Mouse (Mus musculus): Measurements from ENCODE around the gene Bcam.

The Bcam gene

DNA sequence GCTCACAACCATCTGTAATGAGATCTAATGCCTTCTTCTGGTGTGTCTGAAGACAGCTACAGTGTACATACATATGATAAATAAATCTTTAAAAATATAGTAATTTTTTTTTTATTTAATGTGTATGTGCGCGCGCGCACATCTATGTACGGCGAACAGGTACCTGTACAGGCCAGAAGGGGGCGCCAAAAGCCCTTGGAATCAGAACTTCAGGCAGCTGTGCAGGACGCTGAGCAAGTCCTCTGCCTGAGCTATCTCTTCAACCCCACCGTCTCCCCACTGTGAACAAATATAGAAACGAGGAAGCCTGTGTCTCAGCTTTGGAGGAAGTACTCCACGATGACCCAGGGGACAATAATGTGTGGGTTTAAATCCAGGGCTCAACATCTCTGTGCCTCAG is 30.5 kb downstream of the Bcam start:
- in situ Hi-C loops (cut with MboI; ENCODE audit: unreplicated experiment in 2 of 2) = no loop called here

DNA sequence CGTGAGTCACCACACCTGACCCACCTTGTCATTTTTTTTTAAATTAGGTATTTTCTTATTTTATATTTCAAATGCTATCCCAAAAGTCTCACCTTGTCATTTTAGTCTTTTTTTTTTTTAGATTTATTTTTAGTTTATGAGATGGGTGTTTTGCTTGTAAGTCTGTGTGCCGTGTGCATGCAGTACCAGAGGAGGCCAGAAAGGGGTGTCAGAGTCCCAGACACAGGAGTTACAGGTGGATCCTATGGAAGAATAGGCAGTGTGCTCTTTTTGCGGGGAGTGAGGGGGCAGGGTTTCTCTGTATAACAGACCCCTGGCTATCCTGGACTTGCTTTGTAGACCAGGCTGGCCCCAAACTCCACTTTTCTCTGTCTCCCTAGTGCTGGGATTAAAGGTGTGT is 32.0 kb downstream of the Bcam start:
- in situ Hi-C loops (cut with MboI; ENCODE audit: unreplicated experiment in 2 of 2) = no loop called here

GRCm38 (mm10) chr7:19736389-19737057 is 34.3 kb downstream of the Bcam start:
- in situ Hi-C loops (cut with MboI; ENCODE audit: unreplicated experiment in 2 of 2) = no loop called here

- in situ Hi-C loops (cut with MboI; ENCODE audit: unreplicated experiment in 2 of 2) = loop anchor here in 1 of 2 experiments (5.0 kb wide), 1 partner anchor 43 kb away; no protein-coding TSS in a partner anchor
These were observed 36.6 kb downstream of the Bcam start for GRCm38 (mm10) chr7:19734178-19734666.

DNA sequence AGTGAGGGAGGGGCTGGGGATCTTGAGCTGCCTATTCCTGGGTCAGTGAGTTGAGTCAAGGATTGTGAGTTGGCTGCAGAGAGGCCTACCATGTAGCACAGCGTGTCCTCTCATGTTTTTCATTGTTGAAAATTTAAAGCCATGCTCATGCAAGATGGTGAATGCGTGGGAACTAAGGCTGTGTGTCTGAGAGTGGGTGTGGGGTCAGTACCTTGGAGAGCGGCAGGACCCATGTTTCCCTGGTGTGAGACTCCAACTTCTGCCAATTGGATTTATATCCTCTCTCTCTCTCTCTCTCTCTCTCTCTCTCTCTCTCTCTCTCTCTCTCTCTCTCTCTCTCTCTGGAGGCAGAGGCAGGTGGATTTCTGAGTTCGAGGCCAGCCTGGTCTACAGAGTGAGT is 44.3 kb downstream of the Bcam start:
- in situ Hi-C loops (cut with MboI; ENCODE audit: unreplicated experiment in 2 of 2) = no loop called here

GRCm38 (mm10) chr7:19724167-19724566 is 46.6 kb downstream of the Bcam start:
- in situ Hi-C loops (cut with MboI; ENCODE audit: unreplicated experiment in 2 of 2) = no loop called here

GRCm38 (mm10) chr7:19722754-19723195 is 48.0 kb downstream of the Bcam start:
- in situ Hi-C loops (cut with MboI; ENCODE audit: unreplicated experiment in 2 of 2) = no loop called here

DNA sequence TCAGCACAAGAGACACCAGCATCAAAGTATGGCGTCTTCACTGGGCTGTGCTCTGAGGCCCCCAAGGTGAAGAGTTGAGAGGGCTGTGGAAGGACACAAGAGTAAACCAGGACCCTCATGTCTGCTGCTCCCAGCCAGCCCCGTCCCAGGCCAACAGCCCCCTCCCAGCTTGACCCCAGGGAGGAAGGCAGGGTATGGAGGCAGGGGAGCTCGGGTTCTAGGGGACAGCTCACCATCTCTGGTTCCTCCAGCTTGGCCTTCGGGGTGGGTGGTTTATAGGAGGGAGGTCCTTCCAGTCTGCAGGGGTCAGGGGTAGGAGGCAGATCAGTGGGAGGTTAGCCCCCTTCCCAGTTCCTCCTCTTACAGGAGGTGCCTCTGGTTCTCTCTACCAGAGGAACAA is 51.6 kb downstream of the Bcam start:
- in situ Hi-C loops (cut with MboI; ENCODE audit: unreplicated experiment in 2 of 2) = no loop called here

DNA sequence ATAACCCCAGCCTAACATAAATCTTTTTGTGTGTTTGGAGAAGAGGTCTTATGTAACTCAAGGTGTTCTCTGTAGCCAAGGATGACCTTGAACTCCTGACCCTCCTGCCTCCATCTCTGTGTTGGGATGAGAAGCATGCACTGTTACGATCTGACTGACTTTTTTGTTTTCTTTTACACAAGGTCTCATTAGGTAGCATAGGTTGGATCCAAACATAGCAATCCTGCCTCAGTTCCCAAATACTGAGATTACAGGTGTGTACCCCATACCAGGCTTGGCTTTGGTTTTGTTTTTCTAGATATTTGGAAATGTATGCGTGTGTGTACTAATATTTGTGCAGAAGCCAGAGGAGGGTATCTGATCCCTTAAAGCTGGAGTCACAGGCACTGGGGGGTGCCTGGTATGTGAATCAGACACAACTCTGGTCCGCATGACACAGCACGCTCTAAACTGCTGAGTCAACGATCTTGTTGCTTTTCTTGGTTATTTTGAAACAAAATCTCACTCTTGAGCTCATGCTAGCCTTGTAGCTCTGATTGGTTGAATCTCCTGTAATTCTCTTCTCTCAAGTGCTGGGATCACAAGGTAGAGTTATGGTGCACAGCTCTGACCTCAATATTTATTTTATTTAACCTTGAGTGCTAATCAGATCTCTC is 52.4 kb downstream of the Bcam start:
- in situ Hi-C loops (cut with MboI; ENCODE audit: unreplicated experiment in 2 of 2) = no loop called here

- in situ Hi-C loops (cut with MboI; ENCODE audit: unreplicated experiment in 2 of 2) = no loop called here
These were observed 53.5 kb downstream of the Bcam start for GRCm38 (mm10) chr7:19717346-19717745.

- in situ Hi-C loops (cut with MboI; ENCODE audit: unreplicated experiment in 2 of 2) = no loop called here
These were observed 54.0 kb downstream of the Bcam start for GRCm38 (mm10) chr7:19716822-19717221.

- in situ Hi-C loops (cut with MboI; ENCODE audit: unreplicated experiment in 2 of 2) = no loop called here
These were observed 54.6 kb downstream of the Bcam start for GRCm38 (mm10) chr7:19716055-19716682.

- in situ Hi-C loops (cut with MboI; ENCODE audit: unreplicated experiment in 2 of 2) = no loop called here
These were observed 55.4 kb downstream of the Bcam start, which contains the start of gene Tomm40 for GRCm38 (mm10) chr7:19715239-19716054. Tomm40 (minus strand) TSS chr7:19715438.

- in situ Hi-C loops (cut with MboI; ENCODE audit: unreplicated experiment in 2 of 2) = loop anchor here (5.0 kb wide), 3 partner anchors 48 to 213 kb away; partner anchors contain the start of gene Clptm1 (in 1 of the 2)
These were observed 56.0 kb downstream of the Bcam start for GRCm38 (mm10) chr7:19714836-19715235.

DNA sequence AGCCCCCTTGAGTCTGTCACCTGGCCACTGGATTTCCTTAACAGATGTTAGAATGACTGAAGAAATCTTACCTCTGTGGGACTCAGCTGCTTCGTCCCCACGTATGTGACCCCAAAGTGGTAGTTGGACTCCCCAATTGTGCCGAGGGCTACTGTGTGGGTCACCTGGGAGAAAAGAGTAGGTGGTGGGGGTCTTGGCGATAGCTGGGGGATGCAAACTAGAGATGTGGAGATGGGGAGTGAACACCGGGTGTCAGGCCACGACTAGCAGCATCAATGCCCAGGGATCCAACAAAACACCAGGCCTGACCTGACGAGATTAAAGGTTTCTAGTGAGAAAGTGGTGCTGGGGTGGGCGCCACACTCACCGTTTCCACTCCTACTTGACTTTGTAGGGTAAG is 57.2 kb downstream of the Bcam start:
- in situ Hi-C loops (cut with MboI; ENCODE audit: unreplicated experiment in 2 of 2) = loop anchor here (5.0 kb wide), 3 partner anchors 46 to 211 kb away; partner anchors contain the start of gene Clptm1 (in 1 of the 2)

DNA sequence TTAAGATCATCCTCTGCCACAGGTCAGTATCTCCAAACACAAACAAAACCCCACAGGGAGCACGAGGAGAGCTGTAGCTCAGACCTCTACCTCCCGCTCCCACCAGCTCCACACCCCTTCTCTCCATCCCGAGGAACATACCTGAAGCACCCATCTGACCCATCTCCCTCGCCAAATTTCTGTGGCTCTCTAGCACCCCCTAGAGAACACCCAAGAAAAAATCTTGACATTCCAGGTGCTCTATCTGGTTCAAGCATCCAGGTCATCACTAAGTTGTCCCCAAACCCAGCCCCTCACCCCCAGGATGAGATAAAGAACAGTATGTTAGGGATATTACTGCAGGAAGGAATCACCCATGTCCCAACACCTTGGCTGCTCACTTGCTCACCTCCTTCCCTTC is 57.6 kb downstream of the Bcam start:
- in situ Hi-C loops (cut with MboI; ENCODE audit: unreplicated experiment in 2 of 2) = loop anchor here (5.0 kb wide), 3 partner anchors 46 to 211 kb away; partner anchors contain the start of gene Clptm1 (in 1 of the 2)

DNA sequence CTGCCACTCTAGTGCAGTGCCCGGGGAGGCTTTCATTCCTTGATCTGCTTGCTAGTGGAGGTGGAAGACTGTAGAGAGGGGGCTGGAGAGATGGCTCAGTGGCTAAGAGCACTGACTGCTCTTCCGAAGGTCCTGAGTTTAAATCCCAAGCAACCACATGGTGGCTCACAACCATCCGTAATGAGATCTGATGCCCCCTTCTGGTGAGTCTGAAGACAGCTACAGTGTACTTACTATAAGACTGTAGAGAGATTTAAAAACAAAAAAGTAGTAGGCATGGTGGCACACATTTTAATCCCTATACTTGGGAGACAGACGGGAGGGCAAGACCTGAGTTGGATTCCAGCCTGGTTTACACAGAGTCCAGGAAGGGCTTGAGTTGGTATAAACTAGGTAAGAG is 58.4 kb downstream of the Bcam start:
- in situ Hi-C loops (cut with MboI; ENCODE audit: unreplicated experiment in 2 of 2) = loop anchor here (5.0 kb wide), 3 partner anchors 45 to 210 kb away; partner anchors contain the start of gene Clptm1 (in 1 of the 2)

- in situ Hi-C loops (cut with MboI; ENCODE audit: unreplicated experiment in 2 of 2) = loop anchor here (5.0 kb wide), 3 partner anchors 43 to 208 kb away; partner anchors contain the start of gene Clptm1 (in 1 of the 2)
These were observed 60.2 kb downstream of the Bcam start for GRCm38 (mm10) chr7:19710650-19711049.
